Mouse (Mus musculus) midbrain, embryonic 11.5 days (tissue): ENCODE data around the gene Gucd1. TPM values are rescaled to one million over a fixed set of nuclear protein-coding genes. Genes with fewer than 3 reads are reported as not detected.

ENCODE experiments used
- ATAC-seq: fragments of 200-750 bp; cut with Nextera tagmentation; 2 replicates; pipeline ENCODE4 v1.8.0; 2017; ENCODE audit warnings: moderate TSS enrichment, moderate library complexity; ENCODE audit not compliant: low FRiP score
- DNase-seq: peaks from one replicate; pipeline ENCODE4 v3.0.0; 2015; ENCODE audit warnings: low spot score; ENCODE audit errors: missing footprints
- H3K27ac ChIP-seq: fragments of 300-500 bp; sonication (generic); 2 replicates; pipeline ENCODE4 v1.5.1; 2014; ENCODE audit warnings: low read depth, low read length
- H3K27me3 ChIP-seq: fragments of 300-500 bp; sonication (generic); 2 replicates; pipeline ENCODE4 v1.6.1; 2014; ENCODE audit warnings: mild to moderate bottlenecking, low read length, moderate library complexity, mixed read lengths; ENCODE audit not compliant: control insufficient read depth, insufficient read depth
- H3K36me3 ChIP-seq: fragments of 300-500 bp; sonication (generic); 2 replicates; pipeline ENCODE4 v1.6.1; 2014; ENCODE audit warnings: mild to moderate bottlenecking, low read length, moderate library complexity, mixed read lengths; ENCODE audit not compliant: control insufficient read depth, insufficient read depth
- H3K4me1 ChIP-seq: fragments of 300-500 bp; sonication (generic); 2 replicates; pipeline ENCODE4 v1.6.1; 2014; ENCODE audit warnings: low read length; ENCODE audit not compliant: control insufficient read depth, insufficient read depth
- H3K4me2 ChIP-seq: fragments of 300-500 bp; sonication (generic); 2 replicates; pipeline ENCODE4 v1.6.1; 2014; ENCODE audit warnings: mild to moderate bottlenecking, moderate library complexity
- H3K4me3 ChIP-seq: fragments of 300-500 bp; sonication (generic); 2 replicates; pipeline ENCODE4 v1.5.1; 2014; ENCODE audit warnings: low read depth, low read length
- H3K9ac ChIP-seq: fragments of 300-500 bp; sonication (generic); 2 replicates; pipeline ENCODE4 v1.6.1; 2014; ENCODE audit warnings: low read length
- H3K9me3 ChIP-seq: fragments of 300-500 bp; sonication (generic); 2 replicates; pipeline ENCODE4 v1.6.1; 2016; ENCODE audit warnings: low read length; ENCODE audit not compliant: control insufficient read depth
- WGBS: fragments of 180-500 bp; shearing (Covaris S2); extraction: QIAGEN DNeasy Blood & Tissue Kit; methylation state at CpG from one replicate; pipeline ENCODE4 v1.1.7; 2014; 5-methylcytosine and 5-hydroxymethylcytosine counted together
- polyA plus RNA-seq: library from polyadenylated mRNA; unstranded; fragments of >200 nt; fragmentation: Nextera tagmentation; extraction: Ambion mirVana; gene quantifications from 2 replicates; pipeline ENCODE4 v1.2.1, GENCODE M21; 2014

The Gucd1 gene
- polyA plus RNA-seq, 1 experiment from 2014 or later = 36.0 TPM

GRCm38 (mm10) chr10:75339377-75339776 lies 178.4 kb downstream of the Gucd1 start:
- Histone ChIP-seq H3K4me2 (no peak overlapping the region), H3K4me1 (no peaks in the 10 kb centered on the region), H3K27me3 (no peaks in the 10 kb centered on the region), H3K4me3 (no peak overlapping the region), H3K9ac (no peak overlapping the region), H3K9me3 (no peaks in the 10 kb centered on the region), H3K27ac (no peak overlapping the region), H3K36me3 (no peaks in the 10 kb centered on the region)
- WGBS = 86% methylated on average over 7 of the region's 7 CpGs
- ATAC-seq (no peak), DNase-seq (no peak)

DNA sequence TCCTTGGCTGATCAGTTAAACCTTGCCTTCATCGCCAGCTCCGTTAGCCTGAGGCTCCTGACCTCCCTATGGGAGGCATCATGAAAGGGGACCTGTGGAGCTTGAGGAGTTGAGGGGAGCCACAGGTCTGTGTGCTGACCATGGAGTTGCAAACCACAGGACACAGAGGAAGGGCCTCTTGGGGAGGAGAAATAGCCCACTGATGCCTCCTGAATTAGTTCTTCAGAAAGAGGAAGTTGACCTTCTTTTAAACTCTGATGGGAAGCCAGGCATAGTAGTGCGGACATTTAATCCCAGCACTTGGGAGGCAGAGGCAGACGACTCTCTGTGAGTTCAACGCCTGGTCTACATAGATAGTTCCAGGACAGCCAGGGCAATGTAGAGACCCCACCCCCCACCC lies 178.9 kb downstream of the Gucd1 start:
- ATAC-seq (no peak), DNase-seq (no peak)
- Histone ChIP-seq H3K4me2 (no peak overlapping the region), H3K27me3 (no peaks in the 10 kb centered on the region), H3K9ac (no peak overlapping the region), H3K4me1 (no peaks in the 10 kb centered on the region), H3K27ac (no peak overlapping the region), H3K9me3 (no peaks in the 10 kb centered on the region), H3K4me3 (no peak overlapping the region), H3K36me3 (no peaks in the 10 kb centered on the region)
- WGBS = 84% methylated on average over 5 of the region's 5 CpGs

DNA sequence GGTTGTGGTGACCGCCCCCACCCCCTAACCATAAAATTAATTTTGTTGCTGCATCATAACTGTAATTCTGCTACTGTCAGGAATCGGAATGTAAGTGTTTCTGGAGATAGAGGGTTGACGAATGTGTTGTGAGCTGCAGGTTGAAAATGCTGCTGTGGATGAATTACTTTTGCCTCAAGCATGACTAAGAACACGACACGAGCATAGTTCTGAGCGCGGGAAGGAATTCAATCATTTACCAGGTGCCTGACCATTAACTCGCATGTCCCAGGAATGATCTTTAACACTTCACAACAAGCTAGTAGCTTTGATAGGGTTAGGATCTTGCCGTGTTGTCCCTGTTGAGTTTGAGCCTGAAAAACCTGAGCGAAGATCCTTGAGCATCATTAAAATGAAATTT lies 180.5 kb downstream of the Gucd1 start:
- DNase-seq = no peak
- H3K36me3 ChIP-seq = no peaks in the 10 kb centered on the region
- no peak for ATAC-seq
- no peaks in the 10 kb centered on the region for H3K9me3 ChIP-seq
- no peaks in the 10 kb centered on the region for H3K27me3 ChIP-seq
- no peak overlapping the region for H3K4me3 ChIP-seq
- 86% methylated on average over 10 of the region's 10 CpGs for whole genome bisulfite sequencing
- H3K27ac ChIP-seq = no peak overlapping the region
- H3K4me2 ChIP-seq = no peak overlapping the region
- no peaks in the 10 kb centered on the region for H3K4me1 ChIP-seq
- H3K9ac ChIP-seq = no peak overlapping the region

GRCm38 (mm10) chr10:75335075-75335474 lies 182.7 kb downstream of the Gucd1 start:
- Histone ChIP-seq H3K27ac (no peak overlapping the region), H3K4me1 (no peaks in the 10 kb centered on the region), H3K36me3 (no peaks in the 10 kb centered on the region), H3K9ac (no peak overlapping the region), H3K4me3 (no peak overlapping the region), H3K9me3 (no peaks in the 10 kb centered on the region), H3K27me3 (no peaks in the 10 kb centered on the region), H3K4me2 (no peak overlapping the region)
- DNase-seq = no peak
- no peak for ATAC-seq
- 92% methylated on average over 6 of the region's 6 CpGs for WGBS

DNA sequence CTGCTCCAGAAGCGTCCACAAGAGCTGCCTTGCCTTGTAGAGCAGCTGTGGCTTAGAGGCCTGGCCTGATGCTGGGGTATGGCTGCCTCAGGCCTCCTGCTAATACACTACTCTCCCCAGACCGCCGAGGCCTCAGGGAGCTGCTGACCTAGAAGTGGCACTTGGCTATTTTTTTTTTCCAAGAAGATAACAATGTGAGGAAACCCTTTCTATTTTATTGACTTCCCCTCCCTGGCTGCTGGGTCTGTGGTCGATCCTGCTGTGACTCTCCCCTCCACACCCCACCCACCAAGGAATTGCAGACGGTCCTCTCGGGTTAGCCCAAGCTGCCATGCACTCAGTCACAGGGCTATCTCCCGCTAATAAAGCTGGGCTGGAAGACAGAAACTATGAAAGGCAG lies 183.6 kb downstream of the Gucd1 start:
- Histone ChIP-seq H3K9me3 (no peaks in the 10 kb centered on the region), H3K36me3 (no peaks in the 10 kb centered on the region), H3K4me3 (no peak overlapping the region), H3K4me2 (no peak overlapping the region), H3K27me3 (no peaks in the 10 kb centered on the region), H3K4me1 (no peaks in the 10 kb centered on the region), H3K27ac (no peak overlapping the region), H3K9ac (no peak overlapping the region)
- no peak for ATAC-seq
- no peak for DNase-seq
- WGBS = 76% methylated on average over 7 of the region's 7 CpGs

GRCm38 (mm10) chr10:75333176-75333776 lies 184.5 kb downstream of the Gucd1 start:
- no peak for DNase-seq
- ATAC-seq = no peak
- Histone ChIP-seq H3K36me3 (no peaks in the 10 kb centered on the region), H3K9ac (no peak overlapping the region), H3K27me3 (no peaks in the 10 kb centered on the region), H3K9me3 (no peaks in the 10 kb centered on the region), H3K27ac (no peak overlapping the region), H3K4me3 (no peak overlapping the region), H3K4me2 (no peak overlapping the region), H3K4me1 (no peaks in the 10 kb centered on the region)
- 91% methylated on average over 23 of the region's 23 CpGs for WGBS

DNA sequence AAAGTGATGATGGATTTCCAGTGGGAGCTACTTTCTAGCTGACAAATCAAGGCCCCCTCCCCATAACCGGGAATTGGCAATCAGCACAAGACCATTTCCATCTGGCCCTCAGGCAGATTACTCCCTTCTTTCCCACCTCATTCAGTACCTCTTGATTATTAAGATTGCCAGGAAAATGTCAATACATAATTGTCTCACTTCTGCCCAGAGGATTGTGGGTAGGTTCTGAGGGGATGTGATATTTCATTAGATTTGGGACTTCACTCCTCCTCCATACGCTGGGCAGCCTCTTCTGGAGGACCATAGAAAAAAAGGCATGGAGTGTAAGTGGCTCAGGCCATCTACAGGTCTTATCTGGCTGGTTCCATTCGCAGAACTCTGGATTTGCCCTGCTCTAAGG lies 185.5 kb downstream of the Gucd1 start:
- ATAC-seq (no peak), DNase-seq (no peak)
- no peaks in the 10 kb centered on the region for H3K27me3 ChIP-seq
- H3K9ac ChIP-seq = no peak overlapping the region
- H3K27ac ChIP-seq = no peak overlapping the region
- H3K4me2 ChIP-seq = no peak overlapping the region
- no peak overlapping the region for H3K4me3 ChIP-seq
- no peaks in the 10 kb centered on the region for H3K4me1 ChIP-seq
- 83% methylated on average over 3 of the region's 3 CpGs for WGBS
- H3K9me3 ChIP-seq = no peaks in the 10 kb centered on the region
- H3K36me3 ChIP-seq = no peaks in the 10 kb centered on the region

- no peak overlapping the region for H3K4me2 ChIP-seq
- no peaks in the 10 kb centered on the region for H3K4me1 ChIP-seq
- ATAC-seq (no peak), DNase-seq (no peak)
- H3K4me3 ChIP-seq = no peak overlapping the region
- 36% methylated on average over 4 of the region's 4 CpGs for WGBS
- H3K36me3 ChIP-seq = no peaks in the 10 kb centered on the region
- H3K9me3 ChIP-seq = no peaks in the 10 kb centered on the region
- H3K9ac ChIP-seq = no peak overlapping the region
- no peak overlapping the region for H3K27ac ChIP-seq
- H3K27me3 ChIP-seq = no peaks in the 10 kb centered on the region
Observed at GRCm38 (mm10) chr10:75328201-75328704, 189.5 kb downstream of the Gucd1 start.

DNA sequence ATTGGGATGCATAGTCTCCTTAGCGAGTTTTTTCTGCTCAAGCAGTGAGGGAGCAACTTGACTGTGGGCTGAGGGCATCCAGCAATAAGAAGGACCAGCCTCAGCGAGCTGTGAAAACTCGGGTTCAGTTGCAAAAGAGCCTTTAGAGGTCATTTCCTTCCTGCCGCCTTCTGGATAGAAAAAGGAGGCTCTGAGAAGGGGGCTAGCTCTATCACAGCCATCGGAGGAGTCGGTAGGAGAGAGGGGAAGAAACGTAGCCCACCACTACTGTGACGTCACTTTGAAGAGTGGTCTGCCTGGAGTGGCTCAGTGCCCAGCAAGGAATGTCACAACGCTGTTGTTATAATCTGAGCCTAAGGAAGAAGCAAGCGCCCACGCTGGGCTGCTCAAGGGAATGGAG lies 190.7 kb downstream of the Gucd1 start:
- H3K9ac ChIP-seq = no peak overlapping the region
- 80% methylated on average over 11 of the region's 11 CpGs for WGBS
- no peak overlapping the region for H3K4me3 ChIP-seq
- no peaks in the 10 kb centered on the region for H3K27me3 ChIP-seq
- ATAC-seq (no peak), DNase-seq (no peak)
- H3K4me1 ChIP-seq = no peaks in the 10 kb centered on the region
- H3K36me3 ChIP-seq = no peaks in the 10 kb centered on the region
- no peaks in the 10 kb centered on the region for H3K9me3 ChIP-seq
- H3K27ac ChIP-seq = no peak overlapping the region
- H3K4me2 ChIP-seq = no peak overlapping the region
